Mouse (Mus musculus): ENCODE measurements at regions not wholly inside any gene's neighbourhood (a gene's known extent, or its start where the extent isn't known, plus 50 kb on each side); places are given as distances from the start of the nearest gene placed in this dataset.

DNA sequence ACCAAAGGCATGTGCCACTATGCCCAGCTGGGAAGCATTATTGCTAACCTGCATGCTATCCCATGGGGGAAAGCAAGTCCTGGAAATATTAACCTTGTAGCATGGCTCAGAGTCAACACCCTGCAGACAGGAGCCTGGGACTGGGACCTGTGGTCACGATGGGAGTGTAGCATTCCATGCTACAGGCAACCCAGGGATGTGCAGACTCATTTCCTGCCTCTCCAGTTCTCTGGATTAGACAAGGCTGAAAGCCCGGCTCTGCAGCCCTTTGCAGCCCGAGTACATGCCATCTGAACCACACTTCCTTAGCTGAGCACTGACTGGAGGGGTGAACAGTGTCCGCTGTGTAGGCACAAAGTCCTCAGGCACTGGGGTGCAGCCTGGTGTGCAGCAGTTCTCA lies 82.8 kb downstream of the Tpra1 start:
- Histone ChIP-seq H3K4me3 (replicated peaks; ENCODE audit: low read depth, low read length) (no peak overlapping the region), H3K27ac (no peak overlapping the region), H3K4me2 (ENCODE audit: low read length) (no peak overlapping the region), H3K36me3 (ENCODE audit: insufficient read depth, low read length) (no peaks in the 10 kb centered on the region), H3K4me1 (replicated peaks; ENCODE audit: insufficient read depth, low read length) (no peaks in the 10 kb centered on the region), H3K9me3 (replicated peaks; ENCODE audit: low read length) (no peaks in the 10 kb centered on the region), H3K27me3 (ENCODE audit: insufficient read depth, low read length) (no peaks in the 10 kb centered on the region), H3K9ac (ENCODE audit: low read depth, low read length) (no peak overlapping the region)
- ATAC-seq (replicated peaks; ENCODE audit: low FRiP score, low read depth) (no peak), DNase-seq (ENCODE audit: low spot score) (no peak)
- no peak for TF ChIP-seq CTCF (IDR thresholded peaks at IDR 0.05; ENCODE audit: low read depth)
- WGBS: 47% methylated on average over 4 of the region's 4 CpGs

DNA sequence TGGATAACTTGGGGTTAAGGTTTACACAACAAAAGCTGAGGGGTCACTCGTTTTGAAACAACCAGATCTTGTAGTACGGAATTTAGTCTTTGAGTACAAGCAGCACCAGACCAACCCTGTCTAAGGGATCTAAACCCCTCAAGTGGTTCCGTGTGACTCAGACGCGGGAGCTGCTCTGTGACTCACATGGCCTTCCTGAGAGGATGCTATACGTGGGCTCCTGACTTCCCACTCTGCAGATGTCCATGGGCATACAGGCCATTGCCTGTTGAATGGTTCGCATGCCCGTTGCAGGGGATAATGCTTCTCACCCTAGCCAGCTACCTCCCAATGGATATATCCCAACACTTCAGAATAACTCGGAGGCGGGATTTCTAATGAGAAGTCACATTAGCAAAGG lies 86.5 kb downstream of the Tpra1 start:
- H3K36me3 ChIP-seq (ENCODE audit: insufficient read depth, low read length): no peaks in the 10 kb centered on the region
- TF ChIP-seq CTCF (IDR thresholded peaks at IDR 0.05; ENCODE audit: low read depth): no peak
- H3K27ac ChIP-seq: no peak overlapping the region
- H3K4me1 ChIP-seq (replicated peaks; ENCODE audit: insufficient read depth, low read length): no peaks in the 10 kb centered on the region
- no peak overlapping the region for H3K9ac ChIP-seq (ENCODE audit: low read depth, low read length)
- ATAC-seq (replicated peaks; ENCODE audit: low FRiP score, low read depth): no peak
- 90% methylated on average over 10 of the region's 10 CpGs for WGBS
- DNase-seq (ENCODE audit: low spot score): no peak
- H3K9me3 ChIP-seq (replicated peaks; ENCODE audit: low read length): no peaks in the 10 kb centered on the region
- H3K4me3 ChIP-seq (replicated peaks; ENCODE audit: low read depth, low read length): no peak overlapping the region
- no peak overlapping the region for H3K4me2 ChIP-seq (ENCODE audit: low read length)
- H3K27me3 ChIP-seq (ENCODE audit: insufficient read depth, low read length): no peaks in the 10 kb centered on the region

DNA sequence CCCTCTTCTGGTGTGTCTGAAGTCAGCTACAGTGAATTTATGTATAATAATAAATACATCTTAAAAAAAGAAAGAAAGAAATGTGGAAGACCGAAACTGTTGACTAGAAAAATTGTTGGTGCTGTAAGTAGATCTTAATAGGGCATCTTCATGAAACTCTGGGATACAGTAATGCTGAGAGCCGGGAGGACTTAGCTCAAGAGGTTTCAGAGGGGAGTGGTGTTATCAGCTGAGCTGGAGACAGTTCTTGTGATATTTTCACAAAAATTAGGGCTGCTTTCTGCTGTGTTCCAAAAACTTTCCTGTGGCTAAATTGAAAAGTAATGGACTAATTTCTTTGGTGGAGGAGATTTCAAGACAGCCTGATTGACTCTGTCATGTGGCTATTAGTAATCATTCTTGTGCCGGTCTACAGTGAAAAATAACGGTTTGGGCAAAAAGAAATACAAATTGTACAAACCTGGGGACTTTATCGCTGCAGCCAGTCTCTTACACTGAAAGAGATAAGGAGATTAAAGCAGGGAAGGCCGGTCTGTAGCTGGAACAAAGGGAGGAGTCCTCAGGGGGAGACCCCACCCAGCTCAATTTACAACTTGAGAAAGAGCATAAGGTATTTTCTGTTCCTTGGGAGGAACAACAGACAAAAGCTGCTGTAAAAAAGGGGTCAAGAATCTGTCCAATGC lies 87.7 kb downstream of the Tpra1 start:
- Histone ChIP-seq H3K4me2 (ENCODE audit: low read length) (no peak overlapping the region), H3K9ac (ENCODE audit: low read depth, low read length) (no peak overlapping the region), H3K27me3 (ENCODE audit: insufficient read depth, low read length) (no peaks in the 10 kb centered on the region), H3K36me3 (ENCODE audit: insufficient read depth, low read length) (no peaks in the 10 kb centered on the region), H3K9me3 (replicated peaks; ENCODE audit: low read length) (no peaks in the 10 kb centered on the region), H3K4me3 (replicated peaks; ENCODE audit: low read depth, low read length) (no peak overlapping the region), H3K4me1 (replicated peaks; ENCODE audit: insufficient read depth, low read length) (no peaks in the 10 kb centered on the region), H3K27ac (no peak overlapping the region)
- no peak for TF ChIP-seq CTCF (IDR thresholded peaks at IDR 0.05; ENCODE audit: low read depth)
- ATAC-seq (replicated peaks; ENCODE audit: low FRiP score, low read depth) (no peak), DNase-seq (ENCODE audit: low spot score) (no peak)
- 63% methylated on average over 6 of the region's 6 CpGs for WGBS

DNA sequence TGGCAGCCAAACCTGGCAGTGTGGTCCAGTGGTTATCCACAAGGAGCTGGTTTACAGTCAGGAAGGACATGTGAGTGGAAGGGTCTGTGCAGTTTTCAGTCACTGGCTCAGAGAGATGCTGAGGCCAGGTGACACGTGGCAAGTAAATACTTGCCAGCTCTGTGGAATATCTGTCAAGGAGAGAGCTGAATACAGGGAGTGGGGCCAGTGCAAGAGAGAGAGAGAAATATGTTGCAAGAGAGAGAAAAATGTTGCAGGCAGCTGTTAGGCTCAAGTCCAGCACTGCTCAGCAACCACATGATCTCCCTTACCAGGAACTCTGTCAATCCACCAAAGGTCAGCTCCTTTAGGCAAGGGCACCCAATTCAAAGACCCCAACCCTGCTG lies 88.2 kb downstream of the Tpra1 start:
- Histone ChIP-seq H3K4me1 (replicated peaks; ENCODE audit: insufficient read depth, low read length) (no peaks in the 10 kb centered on the region), H3K27ac (no peak overlapping the region), H3K9ac (ENCODE audit: low read depth, low read length) (no peak overlapping the region), H3K4me2 (ENCODE audit: low read length) (no peak overlapping the region), H3K4me3 (replicated peaks; ENCODE audit: low read depth, low read length) (no peak overlapping the region), H3K9me3 (replicated peaks; ENCODE audit: low read length) (no peaks in the 10 kb centered on the region), H3K27me3 (ENCODE audit: insufficient read depth, low read length) (no peaks in the 10 kb centered on the region), H3K36me3 (ENCODE audit: insufficient read depth, low read length) (no peaks in the 10 kb centered on the region)
- WGBS: 30% methylated on average over 1 of the region's 1 CpGs
- DNase-seq (ENCODE audit: low spot score) (no peak), ATAC-seq (replicated peaks; ENCODE audit: low FRiP score, low read depth) (no peak)
- no peak for TF ChIP-seq CTCF (IDR thresholded peaks at IDR 0.05; ENCODE audit: low read depth)

DNA sequence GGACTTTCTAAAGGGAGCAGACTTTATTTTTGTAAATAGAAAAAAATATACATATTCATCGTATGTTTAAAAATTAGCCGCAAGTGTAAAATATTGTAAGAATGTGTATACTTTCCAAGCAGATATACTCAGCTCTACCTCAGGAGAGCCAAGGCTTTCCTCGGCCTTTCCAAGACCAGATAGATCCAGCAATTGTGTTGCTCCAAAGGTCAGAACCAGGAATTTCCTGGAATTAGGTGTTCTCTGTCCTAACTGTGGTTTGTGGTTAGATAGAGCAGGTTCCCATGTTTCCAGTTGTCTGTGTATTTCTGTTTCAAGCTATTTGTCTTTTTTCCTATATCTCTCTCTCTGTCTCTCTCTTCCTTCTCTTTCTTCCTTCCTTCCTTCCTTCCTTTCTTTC lies 93.0 kb downstream of the Tpra1 start:
- Histone ChIP-seq H3K9ac (ENCODE audit: low read depth, low read length) (no peak overlapping the region), H3K4me2 (ENCODE audit: low read length) (no peak overlapping the region), H3K4me1 (replicated peaks; ENCODE audit: insufficient read depth, low read length) (no peaks in the 10 kb centered on the region; the same call in 1 of the 2 replicates), H3K36me3 (ENCODE audit: insufficient read depth, low read length) (no peaks in the 10 kb centered on the region), H3K9me3 (replicated peaks; ENCODE audit: low read length) (no peaks in the 10 kb centered on the region), H3K27ac (no peak overlapping the region), H3K4me3 (replicated peaks; ENCODE audit: low read depth, low read length) (no peak overlapping the region), H3K27me3 (ENCODE audit: insufficient read depth, low read length) (no peaks in the 10 kb centered on the region)
- 78% methylated on average over 3 of the region's 3 CpGs for WGBS
- no peak for TF ChIP-seq CTCF (IDR thresholded peaks at IDR 0.05; ENCODE audit: low read depth)
- ATAC-seq (replicated peaks; ENCODE audit: low FRiP score, low read depth): no peak
- DNase-seq (ENCODE audit: low spot score): no peak

DNA sequence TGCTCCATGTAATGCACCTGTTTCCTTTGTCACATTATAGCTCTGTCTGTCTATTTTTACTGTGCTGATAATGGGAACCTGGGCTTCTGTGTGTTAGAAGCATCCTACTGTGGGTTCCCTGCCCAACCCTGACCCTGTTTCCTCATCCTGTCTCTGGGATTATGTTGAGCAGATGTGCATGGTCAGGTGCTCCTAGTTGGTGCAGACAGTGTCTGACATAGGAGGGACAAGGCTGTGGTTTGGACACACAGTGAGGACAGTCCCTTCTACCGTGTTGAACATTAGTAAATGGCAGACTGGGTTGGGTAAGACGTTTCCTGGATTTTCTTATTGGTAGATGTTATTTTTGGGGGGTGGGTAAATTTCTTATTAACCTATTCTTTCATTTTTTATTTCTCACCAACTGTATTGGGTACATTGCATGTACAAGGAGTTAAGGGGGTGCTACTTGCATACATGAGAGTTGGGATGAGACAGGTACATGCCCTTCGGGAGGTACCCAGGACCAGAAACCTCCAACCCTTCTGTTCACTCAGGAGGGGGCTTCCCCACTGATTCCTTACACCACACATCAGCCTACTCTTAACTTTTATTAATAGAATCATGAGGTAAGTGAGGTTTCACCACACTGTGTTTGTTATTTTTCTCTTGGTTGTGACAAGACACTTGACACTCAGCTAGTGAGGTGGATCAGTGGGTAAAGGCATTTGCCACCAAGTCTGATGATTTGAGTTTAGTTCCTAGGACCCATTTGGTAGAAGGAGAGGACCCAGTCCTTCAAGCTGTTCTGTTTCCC lies 97.1 kb downstream of the Tpra1 start:
- no peak for TF ChIP-seq CTCF (IDR thresholded peaks at IDR 0.05; ENCODE audit: low read depth)
- Histone ChIP-seq H3K4me1 (replicated peaks; ENCODE audit: insufficient read depth, low read length) (peaks cover 4% of the 10 kb centered on the region; the same call in 1 of the 2 replicates), H3K4me2 (ENCODE audit: low read length) (no peak overlapping the region), H3K9me3 (replicated peaks; ENCODE audit: low read length) (no peaks in the 10 kb centered on the region), H3K36me3 (ENCODE audit: insufficient read depth, low read length) (no peaks in the 10 kb centered on the region), H3K9ac (ENCODE audit: low read depth, low read length) (no peak overlapping the region), H3K4me3 (replicated peaks; ENCODE audit: low read depth, low read length) (no peak overlapping the region), H3K27ac (no peak overlapping the region), H3K27me3 (ENCODE audit: insufficient read depth, low read length) (no peaks in the 10 kb centered on the region)
- no peak for ATAC-seq (replicated peaks; ENCODE audit: low FRiP score, low read depth)
- no peak for DNase-seq (ENCODE audit: low spot score)
- 89% methylated on average over 3 of the region's 3 CpGs for WGBS

All from kidney, postnatal 0 days (tissue).